Mouse (Mus musculus) cerebellum, adult 2 months (tissue): ENCODE measurements around the gene Cnpy4.

Source experiments
- CTCF ChIP-seq: fragments of 200-500 bp; IDR thresholded peaks from 2 replicates; pipeline ENCODE4 v1.5.1; 2011; ENCODE audit warnings: low read depth, mild to moderate bottlenecking, control low read depth, low read length, moderate library complexity, borderline replicate concordance; ENCODE audit not compliant: insufficient read depth
- POLR2A ChIP-seq: fragments of 200-500 bp; IDR thresholded peaks from 2 replicates; pipeline ENCODE4 v1.6.1; 2011; ENCODE audit warnings: low read length, control low read depth, borderline replicate concordance; ENCODE audit not compliant: insufficient read depth

- TF ChIP-seq CTCF (no peak), POLR2A (no peak)
Measured at GRCm38 (mm10) chr5:138202086-138202485, 14.8 kb downstream of the Cnpy4 start.
